Mouse (Mus musculus) left cerebral cortex, adult 8-10 months (tissue): Measurements from ENCODE around the gene Dnajb14. TPM values are rescaled to one million over a fixed set of nuclear protein-coding genes. Genes with fewer than 3 reads are reported as not detected.
A peak's percentile ranks its signal among the peaks of the same experiment; 100 is the strongest.
"Not testable (repeated sequence)": the region's sequence is repeated elsewhere in the genome, so short reads cannot be mapped to it uniquely, and the experiment has no call there.

Experiments used
- DNase-seq, 2 experiments: peaks; one replicate each; pipeline ENCODE4 v3.0.0; 2022; ENCODE audit warnings: low spot score in 2 of 2
- total RNA-seq, 4 experiments: library from RNA; stranded (reverse); gene quantifications; 2 replicates each; pipeline ENCODE4 v1.2.4; 2022

The Dnajb14 gene
- total RNA-seq, 4 experiments from 2014 or later = 43.6 to 53.5 (median 47.1) TPM

DNA sequence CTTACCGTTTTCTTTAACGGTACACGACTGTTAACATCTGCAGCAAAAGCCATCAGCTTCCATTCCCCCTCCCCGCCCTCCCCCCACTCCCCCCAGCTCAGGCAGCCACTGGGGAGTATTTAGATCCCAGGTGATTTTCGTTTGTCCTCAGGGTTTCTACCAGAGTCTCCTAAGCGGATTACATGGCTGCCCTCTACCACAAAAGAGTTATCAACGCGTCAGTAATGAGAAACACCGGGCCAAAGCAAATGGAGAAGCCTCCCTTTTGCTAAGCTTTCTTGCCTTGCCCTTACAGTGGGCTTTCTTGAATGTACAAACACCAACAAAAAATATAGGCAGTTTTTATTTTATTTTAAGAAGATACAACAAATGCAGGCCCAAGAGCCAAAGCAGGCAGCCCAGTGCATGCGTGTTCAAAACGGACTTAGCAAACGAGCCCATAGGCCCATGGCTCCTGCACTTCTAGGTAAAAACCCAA, 50.3 kb downstream of the Dnajb14 start:
- DNase-seq = no peak

DNA sequence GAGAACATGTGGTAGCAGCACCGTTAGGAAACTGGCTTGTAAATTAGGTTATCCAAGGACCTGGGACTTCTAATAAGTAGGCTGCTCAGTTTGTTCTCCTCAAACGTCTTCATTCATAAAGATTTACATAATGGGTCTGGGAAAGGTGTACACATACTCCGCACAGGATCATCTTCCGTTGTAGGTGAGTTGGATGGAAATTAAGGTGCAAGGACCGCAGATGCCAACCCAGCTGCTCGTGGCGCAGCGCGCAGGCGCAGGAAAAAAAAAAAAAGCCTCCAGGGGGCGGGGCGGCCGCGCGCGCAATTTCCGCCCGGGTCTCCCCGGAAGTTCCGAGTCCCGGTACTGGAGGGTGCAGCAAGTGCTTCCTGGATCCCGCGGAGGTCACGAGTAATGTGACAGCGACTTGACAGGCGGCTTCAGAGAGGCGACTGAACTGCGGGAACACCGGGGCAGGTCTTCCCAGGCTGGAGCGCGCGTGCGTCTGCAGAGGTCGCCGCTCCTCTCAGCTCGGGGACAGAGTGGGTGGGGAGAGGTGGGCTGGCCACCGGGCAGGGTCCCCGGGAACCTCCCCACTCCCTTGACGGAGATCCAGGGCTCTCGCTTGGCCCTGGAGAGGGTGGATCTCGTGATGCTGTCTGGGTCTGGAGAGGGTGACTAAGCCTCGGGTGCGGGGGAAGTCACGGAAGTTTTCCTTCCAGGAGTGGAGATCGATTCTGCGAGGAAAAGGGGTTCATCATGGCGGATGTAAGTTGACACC, 50.9 kb downstream of the Dnajb14 start, which contains the start of gene Lamtor3:
TSS of gene Lamtor3 (plus strand) at position 335 of the 760 bp plus-strand sequence.
- DNase-seq = peak; percentile 63 to 87

DNA sequence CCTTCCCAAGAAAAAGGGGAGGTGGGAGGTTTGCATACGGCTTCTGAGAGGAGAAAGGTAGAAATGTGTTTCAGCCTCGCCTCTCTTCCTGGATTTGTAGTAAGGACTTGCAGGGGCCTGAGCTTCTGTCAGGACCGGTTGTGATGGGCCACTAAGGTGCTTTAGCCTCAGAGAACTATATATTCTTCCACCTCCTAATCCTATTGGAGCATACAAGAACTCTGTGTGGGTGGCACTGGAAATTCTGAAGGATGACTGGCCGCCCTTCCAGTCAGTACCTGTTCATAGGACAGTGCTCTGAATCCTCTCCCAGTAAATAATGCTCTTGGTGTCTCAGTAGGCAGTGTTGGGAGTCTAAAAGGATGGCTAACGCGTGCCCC, 51.4 kb downstream of the Dnajb14 start:
- DNase-seq = peak; percentile 21 to 30

GRCm38 (mm10) chr3:137919398-137919797, 51.9 kb downstream of the Dnajb14 start:
- DNase-seq = no peak

DNA sequence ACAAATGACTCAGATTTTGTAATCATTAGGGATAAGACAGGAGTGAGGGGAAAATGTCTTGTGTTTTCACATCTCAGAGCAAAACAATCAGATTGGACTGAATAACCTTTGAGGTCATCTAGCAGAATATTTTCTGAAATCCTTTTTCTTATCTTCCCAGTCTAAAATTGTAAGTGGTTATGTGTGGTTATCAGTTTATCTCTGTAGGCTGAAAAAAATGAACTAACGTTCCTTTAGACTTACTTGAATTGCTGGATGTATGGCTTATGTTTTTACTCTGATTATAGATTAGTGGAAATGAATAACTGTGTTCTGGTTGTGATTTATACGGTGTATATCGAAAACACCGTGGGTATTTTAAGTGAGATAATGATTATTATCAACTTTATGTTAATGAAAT, 53.1 kb downstream of the Dnajb14 start:
- no peak for DNase-seq

DNA sequence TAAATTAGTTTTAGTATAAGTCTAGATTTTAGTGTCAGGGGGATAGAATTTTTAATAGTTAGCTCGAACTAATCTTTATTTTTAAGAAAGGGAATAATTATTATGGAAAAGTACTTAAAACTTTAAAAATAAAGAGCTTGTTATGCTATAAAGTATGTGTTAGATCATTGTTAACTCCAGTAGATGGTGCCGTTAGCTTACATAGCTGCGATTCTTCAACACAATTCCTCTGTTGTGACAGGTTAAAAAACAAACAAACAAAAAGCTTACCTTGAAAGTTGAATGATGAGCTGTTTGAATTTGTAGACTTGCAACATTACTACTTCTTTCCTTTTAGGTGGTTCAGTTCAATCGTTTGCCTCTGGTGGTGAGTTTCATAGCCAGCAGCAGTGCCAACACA, 59.5 kb downstream of the Dnajb14 start:
- no peak for DNase-seq

GRCm38 (mm10) chr3:137929940-137930339, 62.5 kb downstream of the Dnajb14 start:
- no peak for DNase-seq

- no peak for DNase-seq
Observed at GRCm38 (mm10) chr3:137932748-137933147, 65.3 kb downstream of the Dnajb14 start.

DNA sequence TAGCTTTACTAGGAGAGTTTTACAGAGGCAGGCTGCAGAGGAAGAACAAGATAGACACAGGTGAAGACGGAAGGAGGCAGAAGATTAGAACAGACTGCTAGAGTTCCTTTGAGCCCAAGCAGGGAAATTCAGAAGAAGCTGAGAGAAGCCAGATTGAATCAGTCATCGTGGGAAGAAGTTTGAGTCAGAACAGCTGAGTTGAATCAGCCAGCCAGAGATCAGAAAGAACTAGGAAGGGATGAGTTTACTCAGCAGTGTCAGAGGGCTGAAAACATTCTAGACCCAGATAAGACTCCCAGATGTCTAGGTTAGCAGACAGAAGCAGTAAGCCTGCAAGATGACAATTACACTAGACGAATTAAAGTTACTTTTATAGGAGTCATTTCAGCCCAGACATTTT, 66.5 kb downstream of the Dnajb14 start:
- DNase-seq = no peak

- no peak for DNase-seq
Observed at GRCm38 (mm10) chr3:137935570-137936525, 68.4 kb downstream of the Dnajb14 start.

GRCm38 (mm10) chr3:137936541-137936940, 69.1 kb downstream of the Dnajb14 start:
- DNase-seq = no peak

DNA sequence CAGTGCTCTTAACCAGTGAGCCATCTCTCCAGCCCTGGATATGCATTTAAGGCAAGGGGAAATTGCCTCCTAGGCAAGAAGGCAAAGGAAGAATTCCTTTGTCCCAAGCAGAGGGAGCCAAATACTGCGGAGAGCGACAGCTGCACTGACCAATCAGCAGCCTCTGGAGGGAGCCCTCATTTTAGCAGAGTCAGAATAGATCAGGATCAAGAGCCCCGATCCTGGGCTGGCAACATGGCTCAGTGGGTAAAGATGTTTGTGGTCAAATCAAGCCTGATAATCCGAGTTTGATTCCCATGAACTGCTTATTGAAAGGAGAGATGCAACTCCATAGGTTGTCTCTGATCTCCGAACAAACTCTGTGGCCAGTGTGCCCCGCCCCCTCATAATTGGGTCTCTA, 71.1 kb downstream of the Dnajb14 start:
- DNase-seq = no peak

- DNase-seq = no peak
Observed at GRCm38 (mm10) chr3:137940757-137941156, 73.3 kb downstream of the Dnajb14 start.

GRCm38 (mm10) chr3:137941555-137941954, 74.1 kb downstream of the Dnajb14 start:
- DNase-seq = no peak

DNA sequence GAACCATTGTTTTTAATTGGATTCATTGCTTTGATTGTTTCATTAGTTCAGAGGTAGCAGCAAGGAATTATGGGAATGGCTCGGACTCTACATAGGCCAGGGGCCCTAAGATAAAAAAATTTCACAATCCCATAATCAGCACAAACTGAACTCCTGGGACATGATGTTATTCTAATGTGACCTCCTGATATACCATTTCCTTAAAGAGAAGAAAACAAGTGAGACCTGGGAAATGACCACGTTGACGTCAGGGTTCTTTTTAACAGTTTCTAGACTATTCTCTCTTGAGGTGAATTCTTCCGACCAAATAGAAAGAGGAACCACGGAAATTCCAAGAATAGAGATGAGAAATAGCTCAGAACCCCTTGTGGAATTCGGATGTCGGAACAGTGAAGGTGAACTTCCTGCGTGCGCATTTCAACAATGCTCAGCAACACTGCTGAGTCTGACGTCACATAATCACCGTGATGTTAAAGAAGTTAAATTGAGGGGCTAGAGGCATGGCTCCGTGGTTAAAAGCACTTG, 74.7 kb downstream of the Dnajb14 start:
- DNase-seq = no peak

DNA sequence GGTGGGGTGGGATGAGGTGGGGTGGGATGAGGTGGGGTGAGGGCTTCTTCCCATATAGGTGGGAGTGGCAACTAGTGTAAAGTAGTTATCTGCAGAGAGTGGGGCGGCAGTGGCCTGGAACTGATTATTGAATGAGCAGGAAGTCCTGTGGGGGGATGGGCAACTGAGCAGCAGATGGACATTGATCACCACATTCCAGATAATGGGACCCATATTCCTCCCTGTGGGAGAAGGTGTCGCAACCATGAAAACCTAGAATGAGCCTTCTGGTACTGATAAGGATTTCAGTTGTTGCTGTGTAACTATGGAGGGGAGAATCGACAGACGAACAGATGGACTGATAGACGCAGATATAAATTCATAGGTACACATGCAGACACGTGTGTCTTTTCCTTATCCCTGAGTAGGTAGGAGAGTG, 76.3 kb downstream of the Dnajb14 start:
- DNase-seq = no peak

DNA sequence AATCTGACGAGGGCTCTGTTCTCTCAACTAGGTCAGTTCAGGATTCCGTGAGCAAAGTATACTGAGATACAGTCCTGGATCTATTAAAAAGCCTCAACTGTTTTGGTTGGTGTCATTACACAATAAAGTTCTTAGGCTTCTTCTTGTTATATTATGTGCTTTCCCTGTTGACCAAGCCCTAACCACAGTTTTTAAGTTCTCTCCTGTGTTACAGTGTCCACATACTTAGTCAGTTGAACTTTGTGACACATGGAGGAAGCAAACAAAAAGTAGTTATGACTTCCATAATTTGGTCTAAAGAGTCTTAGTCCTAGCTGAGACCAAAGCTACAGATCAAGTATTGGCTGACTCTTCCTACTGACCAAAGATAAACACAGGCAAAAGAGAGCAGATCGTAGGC, 79.4 kb downstream of the Dnajb14 start:
- DNase-seq = no peak

GRCm38 (mm10) chr3:137947525-137947924, 80.0 kb downstream of the Dnajb14 start:
- no peak for DNase-seq

- DNase-seq = no peak
Observed at GRCm38 (mm10) chr3:137950191-137950885, 82.9 kb downstream of the Dnajb14 start.

DNA sequence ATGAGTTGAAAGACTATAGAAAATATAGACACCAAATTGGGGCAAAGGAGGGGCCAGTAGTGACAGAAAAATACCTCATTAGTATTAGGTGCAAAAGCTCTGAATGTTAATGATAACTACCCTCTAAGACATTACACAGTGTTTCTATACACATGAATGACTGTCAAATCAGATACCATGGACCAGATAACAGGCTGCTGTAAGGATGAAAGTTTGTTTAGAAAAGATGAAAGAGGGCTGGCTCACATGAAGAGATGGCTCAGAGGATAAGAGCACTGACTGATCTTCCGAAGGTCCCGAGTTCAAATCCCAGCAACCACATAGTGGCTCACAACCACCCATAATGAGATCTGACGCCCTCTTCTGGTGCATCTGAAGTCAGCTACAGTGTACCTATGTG, 83.8 kb downstream of the Dnajb14 start:
- not testable (repeated sequence) for DNase-seq

DNA sequence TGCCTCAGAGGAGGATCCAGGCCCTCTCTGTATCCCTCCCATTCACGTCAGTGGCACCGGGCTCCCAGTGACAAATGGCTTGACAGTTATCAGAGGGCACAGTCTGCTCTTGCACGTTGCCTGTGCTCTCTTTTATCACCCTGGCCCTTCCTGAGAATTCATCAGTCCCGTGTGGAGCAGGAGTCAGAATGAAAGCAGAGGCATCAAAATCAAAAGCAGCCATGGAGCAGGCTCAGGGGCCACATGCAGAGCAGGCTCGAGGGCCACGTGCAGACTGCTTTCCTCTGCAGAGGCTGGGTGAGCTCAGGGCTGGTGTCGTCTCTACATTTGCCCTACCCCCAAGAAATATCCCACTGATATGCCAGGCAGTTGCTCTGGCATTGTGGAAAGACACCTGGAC, 84.3 kb downstream of the Dnajb14 start:
- no peak for DNase-seq
